Mouse (Mus musculus) CH12.LX (cell line): ENCODE measurements around the gene Slc24a1. TPM values are rescaled to one million over a fixed set of nuclear protein-coding genes. Genes with fewer than 3 reads are reported as not detected.

ENCODE experiments used
- DNase-seq: peaks from one replicate; pipeline ENCODE4 v3.0.0-alpha.2; 2013; ENCODE audit errors: extremely low read depth
- H3K27ac ChIP-seq: 2 replicates; pipeline ENCODE4 v1.5.1; 2012; ENCODE audit warnings: low read depth, mild to moderate bottlenecking, control low read depth, moderate library complexity; ENCODE audit not compliant: insufficient read depth
- H3K27me3 ChIP-seq: replicated peaks from 2 replicates; pipeline ENCODE3; 2012; ENCODE audit warnings: inconsistent platforms
- H3K36me3 ChIP-seq, 2 experiments: replicated peaks in 1 of 2; 2 replicates each; pipeline versions ENCODE3 to v1.6.1; 2012; ENCODE audit warnings: inconsistent platforms in 1 of 2, low read length in 1 of 2, mild to moderate bottlenecking in 1 of 2, mixed read lengths in 1 of 2, moderate library complexity in 1 of 2; ENCODE audit not compliant: control insufficient read depth in 1 of 2, insufficient read depth in 1 of 2
- H3K4me1 ChIP-seq, 2 experiments: 2 replicates each; pipeline ENCODE4 v1.6.1; 2012; ENCODE audit warnings: inconsistent platforms in 1 of 2, moderate library complexity in 1 of 2; ENCODE audit not compliant: insufficient read depth in 2 of 2, control insufficient read depth in 1 of 2
- H3K4me2 ChIP-seq: 2 replicates; pipeline ENCODE4 v1.6.1; 2012; ENCODE audit warnings: low read depth, mild to moderate bottlenecking, control low read depth; ENCODE audit not compliant: poor library complexity, insufficient read depth, severe bottlenecking
- H3K4me3 ChIP-seq, 3 experiments: fragments of 150-350 bp in 1 of 3; sonication (generic) in 1 of 3; replicated peaks in 1 of 3; 2 replicates each; pipeline versions ENCODE3 to v1.5.1; 2011 to 2012; ENCODE audit warnings: low read depth in 2 of 3, low read length in 2 of 3, mild to moderate bottlenecking in 2 of 3, moderate library complexity in 2 of 3, control low read depth in 1 of 3, improper control_type of control experiment in 1 of 3, inconsistent platforms in 1 of 3, mixed read lengths in 1 of 3; ENCODE audit not compliant: poor library complexity in 1 of 3
- H3K79me2 ChIP-seq: replicated peaks from 2 replicates; pipeline ENCODE4 v1.6.1; 2012; ENCODE audit warnings: mild to moderate bottlenecking, moderate library complexity; ENCODE audit not compliant: control insufficient read depth, poor library complexity, insufficient read depth, severe bottlenecking; ENCODE audit errors: extremely low read depth
- H3K9ac ChIP-seq: 2 replicates; pipeline ENCODE4 v1.6.1; 2012; ENCODE audit warnings: low read depth, mild to moderate bottlenecking, control low read depth, moderate library complexity; ENCODE audit not compliant: insufficient read depth
- H3K9me3 ChIP-seq: replicated peaks from 2 replicates; pipeline ENCODE3; 2012; ENCODE audit warnings: low read length, inconsistent platforms, mixed read lengths
- CTCF ChIP-seq, 2 experiments: IDR thresholded peaks in 1 of 2; conservative IDR thresholded peaks in 1 of 2; 2 replicates each; pipeline ENCODE4 v1.5.1; 2011 to 2012; ENCODE audit warnings: low read depth in 2 of 2, low read length in 2 of 2, improper control_type of control experiment in 1 of 2, inconsistent platforms in 1 of 2, mild to moderate bottlenecking in 1 of 2, moderate library complexity in 1 of 2
- ELF1 ChIP-seq: IDR thresholded peaks from 2 replicates; pipeline ENCODE4 v1.6.1; 2014; ENCODE audit warnings: low read depth, mild to moderate bottlenecking, inconsistent platforms, low read length, improper control_type of control experiment
- ETS1 ChIP-seq: conservative IDR thresholded peaks from 2 replicates; pipeline ENCODE4 v1.6.1; 2012; ENCODE audit warnings: low read depth, mild to moderate bottlenecking, inconsistent platforms, low read length, improper control_type of control experiment, moderate library complexity
- GABPA ChIP-seq: IDR thresholded peaks from 2 replicates; pipeline ENCODE4 v1.6.1; 2012; ENCODE audit warnings: low read depth, low read length, improper control_type of control experiment, inconsistent platforms; ENCODE audit not compliant: insufficient replicate concordance
- HCFC1 ChIP-seq: IDR thresholded peaks from 2 replicates; pipeline ENCODE4 v1.6.1; 2012; ENCODE audit warnings: low read depth, mild to moderate bottlenecking, inconsistent platforms, low read length, improper control_type of control experiment
- JUN ChIP-seq: IDR thresholded peaks from 2 replicates; pipeline ENCODE4 v1.6.1; 2011; ENCODE audit warnings: low read depth, mild to moderate bottlenecking, low read length, improper control_type of control experiment, moderate library complexity; ENCODE audit not compliant: insufficient read depth
- MAFK ChIP-seq: IDR thresholded peaks from 2 replicates; pipeline ENCODE4 v1.6.1; 2011; ENCODE audit warnings: low read length, improper control_type of control experiment; ENCODE audit not compliant: insufficient replicate concordance
- PAX5 ChIP-seq: IDR thresholded peaks from 2 replicates; pipeline ENCODE4 v1.6.1; 2012; ENCODE audit warnings: low read length, inconsistent platforms, mixed read lengths
- POLR2AphosphoS2 ChIP-seq: IDR thresholded peaks from 2 replicates; pipeline ENCODE4 v1.6.1; 2011; ENCODE audit warnings: low read depth, low read length, improper control_type of control experiment
- RAD21 ChIP-seq: IDR thresholded peaks from 2 replicates; pipeline ENCODE4 v1.6.1; 2011; ENCODE audit warnings: low read depth, mild to moderate bottlenecking, low read length, improper control_type of control experiment, moderate library complexity
- TCF12 ChIP-seq: IDR thresholded peaks from 2 replicates; pipeline ENCODE4 v1.6.1; 2014; ENCODE audit warnings: low read depth, mild to moderate bottlenecking, inconsistent platforms, low read length, improper control_type of control experiment
- UBTF ChIP-seq: IDR thresholded peaks from 2 replicates; pipeline ENCODE4 v1.6.1; 2012; ENCODE audit warnings: low read depth, mild to moderate bottlenecking, inconsistent platforms, low read length, improper control_type of control experiment, moderate library complexity
- USF1 ChIP-seq: IDR thresholded peaks from 2 replicates; pipeline ENCODE4 v1.6.1; 2014; ENCODE audit warnings: low read depth, mild to moderate bottlenecking, inconsistent platforms, low read length, improper control_type of control experiment
- USF2 ChIP-seq: conservative IDR thresholded peaks from 2 replicates; pipeline ENCODE4 v1.6.1; 2011; ENCODE audit warnings: low read depth, low read length, improper control_type of control experiment
- ZC3H11A ChIP-seq: IDR thresholded peaks from 2 replicates; pipeline ENCODE4 v1.6.1; 2012; ENCODE audit warnings: low read depth, mild to moderate bottlenecking, inconsistent platforms, low read length, improper control_type of control experiment
- ZNF384 ChIP-seq: IDR thresholded peaks from 2 replicates; pipeline ENCODE4 v1.6.1; 2012; ENCODE audit warnings: low read depth, low read length, improper control_type of control experiment, inconsistent platforms
- dilution Hi-C: fragments of 300-500 bp; cut with MboI; formaldehyde crosslinking; loops from 2 replicates; pipeline ENCODE4 v1.14.3; 2020; ENCODE audit warnings: low sequenced_read_pairs; ENCODE audit not compliant: extremely low pct_unique_long_range_greater_than_20kb, extremely low pct_ligation_motif_present
- in situ Hi-C: fragments of 300-500 bp; cut with MboI; formaldehyde crosslinking; loops from 3 replicates; pipeline ENCODE4 v1.14.3; 2019; ENCODE audit warnings: low sequenced_read_pairs, low pct_ligation_motif_present, low pct_unique_long_range_greater_than_20kb, mixed read lengths
- polyA plus RNA-seq: library from polyadenylated mRNA; unstranded; fragments of >175 nt; gene quantifications from 2 replicates; pipeline ENCODE4 v1.2.1, GENCODE M21; 2012; ENCODE audit warnings: low read depth; ENCODE audit not compliant: insufficient read length
- total RNA-seq, 2 experiments: library from RNA; depleted of rRNA; stranded (reverse); fragments of 300-350 nt in 1 of 2; fragments of >200 nt in 1 of 2; gene quantifications; 2 replicates each; pipeline ENCODE4 v1.2.3; 2012 to 2014

The Slc24a1 gene
- total and polyA plus RNA-seq, 3 experiments, result under 0.01 to 0.11 TPM; not detected in 1

- dilution Hi-C loops (no loop called here), in situ Hi-C loops (loop anchor here (25.0 kb wide), 1 partner anchor 627 kb away; no protein-coding TSS in a partner anchor)
- peaks cover 5 to 11% of the 10 kb centered on the region in 2 experiments; a peak in 3 of 4 replicates for H3K4me1 ChIP-seq
- H3K36me3 ChIP-seq, result no peaks in the 10 kb centered on the region
- H3K4me2 ChIP-seq, result no peak overlapping the region
- H3K27ac ChIP-seq, result no peak overlapping the region
- H3K27me3 ChIP-seq, result peaks cover 9% of the 10 kb centered on the region
- H3K79me2 ChIP-seq, result no peaks in the 10 kb centered on the region
- no peak for DNase-seq
- no peaks in the 10 kb centered on the region for H3K9me3 ChIP-seq
- TF ChIP-seq RAD21, result no peak; the same call in 1 of the 2 replicates
- TF ChIP-seq CTCF (conservative IDR thresholded peaks at IDR 0.05 in 1 of 2, IDR thresholded peaks at IDR 0.05 in 1 of 2; ENCODE audit: low read depth in 2 of 2, low read length in 2 of 2), result peak in 1 of 2 experiments; percentile 43; a peak in 2 of 4 replicates
- TF ChIP-seq GABPA, result no peak
- TF ChIP-seq MAFK, result no peak
- H3K9ac ChIP-seq, result no peak overlapping the region
- H3K4me3 ChIP-seq, result no peak overlapping the region
Measured at GRCm38 (mm10) chr9:64939790-64940189, 11.6 kb downstream of the Slc24a1 start.

GRCm38 (mm10) chr9:64939281-64939680 is 12.1 kb downstream of the Slc24a1 start:
- no peak overlapping the region for H3K9ac ChIP-seq
- dilution Hi-C loops (no loop called here), in situ Hi-C loops (loop anchor here (25.0 kb wide), 1 partner anchor 627 kb away; no protein-coding TSS in a partner anchor)
- H3K27me3 ChIP-seq, result peaks cover 6% of the 10 kb centered on the region
- no peak overlapping the region for H3K27ac ChIP-seq
- no peaks in the 10 kb centered on the region for H3K79me2 ChIP-seq
- no peak overlapping the region for H3K4me3 ChIP-seq
- no peak for TF ChIP-seq PAX5
- TF ChIP-seq USF1, result no peak
- no peaks in the 10 kb centered on the region for H3K9me3 ChIP-seq
- no peaks in the 10 kb centered on the region for H3K36me3 ChIP-seq
- no peak overlapping the region for H3K4me2 ChIP-seq
- peaks cover 5 to 11% of the 10 kb centered on the region in 2 experiments; a peak in 3 of 4 replicates for H3K4me1 ChIP-seq
- no peak for DNase-seq

GRCm38 (mm10) chr9:64938535-64938934 is 12.9 kb downstream of the Slc24a1 start:
- TF ChIP-seq ELF1 (no peak), POLR2AphosphoS2 (no peak), ZNF384 (no peak), ETS1 (no peak), CTCF (conservative IDR thresholded peaks at IDR 0.05 in 1 of 2, IDR thresholded peaks at IDR 0.05 in 1 of 2; ENCODE audit: low read depth in 2 of 2, low read length in 2 of 2) (no peak), USF2 (no peak), UBTF (no peak), HCFC1 (no peak), JUN (no peak), ZC3H11A (no peak), TCF12 (no peak)
- H3K27me3 ChIP-seq, result peaks cover 6% of the 10 kb centered on the region
- dilution Hi-C loops, result no loop called here
- no peak overlapping the region for H3K4me3 ChIP-seq
- in situ Hi-C loops, result loop anchor here (25.0 kb wide), 1 partner anchor 626 kb away; no protein-coding TSS in a partner anchor
- H3K9me3 ChIP-seq, result no peaks in the 10 kb centered on the region
- no peak overlapping the region for H3K27ac ChIP-seq
- peaks cover 5 to 14% of the 10 kb centered on the region in 2 experiments; a peak in 3 of 4 replicates for H3K4me1 ChIP-seq
- no peaks in the 10 kb centered on the region for H3K79me2 ChIP-seq
- no peaks in the 10 kb centered on the region for H3K36me3 ChIP-seq
- H3K4me2 ChIP-seq, result no peak overlapping the region
- no peak overlapping the region for H3K9ac ChIP-seq
- no peak for DNase-seq
